Mouse (Mus musculus): ENCODE measurements at regions not wholly inside any gene's neighbourhood (a gene's known extent, or its start where the extent isn't known, plus 50 kb on each side); places are given as distances from the start of the nearest gene placed in this dataset.
A peak's percentile ranks its signal among the peaks of the same experiment; 100 is the strongest.

- Histone ChIP-seq H3K9ac (ENCODE audit: low read length) (no peak overlapping the region), H3K27ac (replicated peaks) (no peak overlapping the region), H3K36me3 (ENCODE audit: control insufficient read depth, insufficient read depth, low read length) (no peaks in the 10 kb centered on the region), H3K27me3 (ENCODE audit: control insufficient read depth, insufficient read depth, low read length) (no peaks in the 10 kb centered on the region), H3K9me3 (ENCODE audit: control insufficient read depth, low read length) (no peaks in the 10 kb centered on the region), H3K4me1 (replicated peaks; ENCODE audit: control insufficient read depth, insufficient read depth) (no peaks in the 10 kb centered on the region), H3K4me2 (replicated peaks; ENCODE audit: low read depth) (no peak overlapping the region), H3K4me3 (ENCODE audit: low read depth, low read length) (no peak overlapping the region)
- WGBS = 73% methylated on average over 17 of the region's 17 CpGs
- TF ChIP-seq CTCF (IDR thresholded peaks at IDR 0.05; ENCODE audit: low read depth) = no peak
- no peak for TF ChIP-seq EP300 (optimal IDR thresholded peaks at IDR 0.05)
- ATAC-seq (ENCODE audit: low FRiP score, low TSS enrichment) (no peak), DNase-seq (ENCODE audit: low spot score) (no peak)
These were observed 58.4 kb upstream of the Pced1b start for GRCm38 (mm10) chr15:97188545-97188944.

GRCm38 (mm10) chr15:97187831-97188230 lies 59.1 kb upstream of the Pced1b start:
- H3K4me1 ChIP-seq (replicated peaks; ENCODE audit: control insufficient read depth, insufficient read depth) = no peaks in the 10 kb centered on the region
- 32% methylated on average over 3 of the region's 3 CpGs for WGBS
- TF ChIP-seq CTCF (IDR thresholded peaks at IDR 0.05; ENCODE audit: low read depth) = peak; percentile 69
- no peak for TF ChIP-seq EP300 (optimal IDR thresholded peaks at IDR 0.05)
- H3K27me3 ChIP-seq (ENCODE audit: control insufficient read depth, insufficient read depth, low read length) = no peaks in the 10 kb centered on the region
- no peaks in the 10 kb centered on the region for H3K36me3 ChIP-seq (ENCODE audit: control insufficient read depth, insufficient read depth, low read length)
- no peak overlapping the region for H3K27ac ChIP-seq (replicated peaks)
- ATAC-seq (ENCODE audit: low FRiP score, low TSS enrichment) (no peak), DNase-seq (ENCODE audit: low spot score) (no peak)
- H3K4me3 ChIP-seq (ENCODE audit: low read depth, low read length) = no peak overlapping the region
- no peak overlapping the region for H3K4me2 ChIP-seq (replicated peaks; ENCODE audit: low read depth)
- no peaks in the 10 kb centered on the region for H3K9me3 ChIP-seq (ENCODE audit: control insufficient read depth, low read length)
- H3K9ac ChIP-seq (ENCODE audit: low read length) = no peak overlapping the region

GRCm38 (mm10) chr15:97186034-97186433 lies 60.9 kb upstream of the Pced1b start:
- no peak overlapping the region for H3K27ac ChIP-seq (replicated peaks)
- no peaks in the 10 kb centered on the region for H3K4me1 ChIP-seq (replicated peaks; ENCODE audit: control insufficient read depth, insufficient read depth)
- no peak overlapping the region for H3K4me3 ChIP-seq (ENCODE audit: low read depth, low read length)
- H3K4me2 ChIP-seq (replicated peaks; ENCODE audit: low read depth) = no peak overlapping the region
- no peaks in the 10 kb centered on the region for H3K9me3 ChIP-seq (ENCODE audit: control insufficient read depth, low read length)
- ATAC-seq (ENCODE audit: low FRiP score, low TSS enrichment) (no peak), DNase-seq (ENCODE audit: low spot score) (no peak)
- no peak overlapping the region for H3K9ac ChIP-seq (ENCODE audit: low read length)
- H3K27me3 ChIP-seq (ENCODE audit: control insufficient read depth, insufficient read depth, low read length) = no peaks in the 10 kb centered on the region
- no peaks in the 10 kb centered on the region for H3K36me3 ChIP-seq (ENCODE audit: control insufficient read depth, insufficient read depth, low read length)
- TF ChIP-seq CTCF (IDR thresholded peaks at IDR 0.05; ENCODE audit: low read depth) (peak; percentile 63), EP300 (optimal IDR thresholded peaks at IDR 0.05) (no peak)
- WGBS = 38% methylated on average over 8 of the region's 8 CpGs

DNA sequence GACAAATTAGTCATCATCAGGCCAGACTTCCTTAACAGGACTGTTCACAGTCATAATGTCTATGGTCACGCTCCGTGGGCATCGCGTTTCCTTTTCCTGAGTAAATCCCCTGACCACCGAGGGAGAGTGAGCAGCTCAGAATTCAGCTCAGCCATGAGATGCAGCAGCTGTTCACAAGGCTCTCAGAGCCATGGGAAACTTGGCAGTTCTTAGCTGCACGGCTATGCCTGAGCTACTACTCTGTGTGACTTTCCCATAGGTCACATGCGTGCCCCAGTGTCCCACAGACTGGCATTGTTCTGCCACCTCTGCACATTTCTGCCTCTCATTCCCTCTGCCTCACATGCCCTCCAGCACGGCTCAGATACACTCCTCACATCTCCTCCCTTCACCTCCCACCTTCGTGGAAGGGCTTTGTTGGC lies 64.3 kb upstream of the Pced1b start:
- no peak overlapping the region for H3K4me2 ChIP-seq (replicated peaks; ENCODE audit: low read depth)
- H3K9me3 ChIP-seq (ENCODE audit: control insufficient read depth, low read length) = no peaks in the 10 kb centered on the region
- DNase-seq (ENCODE audit: low spot score) (no peak), ATAC-seq (ENCODE audit: low FRiP score, low TSS enrichment) (0 out of 2 replicates have a peak, but pooled peaks have one; percentile 21)
- no peak overlapping the region for H3K27ac ChIP-seq (replicated peaks)
- no peaks in the 10 kb centered on the region for H3K4me1 ChIP-seq (replicated peaks; ENCODE audit: control insufficient read depth, insufficient read depth)
- no peaks in the 10 kb centered on the region for H3K36me3 ChIP-seq (ENCODE audit: control insufficient read depth, insufficient read depth, low read length)
- no peak overlapping the region for H3K9ac ChIP-seq (ENCODE audit: low read length)
- WGBS = 31% methylated on average over 9 of the region's 9 CpGs
- TF ChIP-seq EP300 (optimal IDR thresholded peaks at IDR 0.05) = no peak
- H3K4me3 ChIP-seq (ENCODE audit: low read depth, low read length) = no peak overlapping the region
- H3K27me3 ChIP-seq (ENCODE audit: control insufficient read depth, insufficient read depth, low read length) = no peaks in the 10 kb centered on the region

DNA sequence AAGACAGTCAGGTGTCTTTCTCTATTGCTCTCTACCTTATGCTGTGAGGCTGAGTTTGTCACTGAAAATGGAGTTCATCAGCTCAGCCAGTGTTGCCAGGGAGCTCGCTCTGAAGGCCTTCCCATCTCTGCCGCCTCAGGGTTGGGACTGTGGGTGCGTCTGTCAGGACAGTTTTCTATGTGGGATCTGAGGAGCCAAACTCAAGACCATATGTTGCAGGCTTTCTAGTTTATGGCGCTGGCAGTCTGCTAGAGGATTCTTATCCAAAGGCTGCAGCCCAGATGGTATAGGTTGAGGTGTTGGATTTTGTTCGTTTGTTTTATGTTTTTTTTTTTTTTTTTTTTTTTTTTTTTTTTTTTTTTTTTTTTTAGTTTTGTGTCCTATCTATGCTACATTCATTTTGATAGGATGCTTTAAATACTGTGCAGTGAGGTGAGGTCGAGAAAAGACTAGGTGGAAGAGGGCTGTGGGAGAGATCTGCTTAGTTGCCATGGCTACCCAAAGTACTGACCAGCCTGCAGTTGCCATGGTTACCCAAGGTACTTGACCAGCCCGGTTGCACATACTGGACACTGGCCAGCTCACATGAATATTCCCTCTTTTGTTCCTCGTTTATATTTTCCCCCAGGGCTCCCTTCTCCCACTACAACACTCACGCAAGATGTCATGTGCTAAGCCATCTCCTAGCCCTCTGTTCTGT lies 65.8 kb upstream of the Pced1b start:
- no peaks in the 10 kb centered on the region for H3K9me3 ChIP-seq (ENCODE audit: control insufficient read depth, low read length)
- no peak overlapping the region for H3K4me2 ChIP-seq (replicated peaks; ENCODE audit: low read depth)
- H3K27me3 ChIP-seq (ENCODE audit: control insufficient read depth, insufficient read depth, low read length) = no peaks in the 10 kb centered on the region
- H3K4me1 ChIP-seq (replicated peaks; ENCODE audit: control insufficient read depth, insufficient read depth) = no peaks in the 10 kb centered on the region
- H3K27ac ChIP-seq (replicated peaks) = no peak overlapping the region
- TF ChIP-seq CTCF (IDR thresholded peaks at IDR 0.05; ENCODE audit: low read depth) (no peak), EP300 (optimal IDR thresholded peaks at IDR 0.05) (no peak)
- H3K9ac ChIP-seq (ENCODE audit: low read length) = no peak overlapping the region
- no peak for DNase-seq (ENCODE audit: low spot score)
- WGBS = 67% methylated on average over 9 of the region's 9 CpGs
- H3K36me3 ChIP-seq (ENCODE audit: control insufficient read depth, insufficient read depth, low read length) = no peaks in the 10 kb centered on the region
- no peak overlapping the region for H3K4me3 ChIP-seq (ENCODE audit: low read depth, low read length)
- no peak for ATAC-seq (ENCODE audit: low FRiP score, low TSS enrichment)

DNA sequence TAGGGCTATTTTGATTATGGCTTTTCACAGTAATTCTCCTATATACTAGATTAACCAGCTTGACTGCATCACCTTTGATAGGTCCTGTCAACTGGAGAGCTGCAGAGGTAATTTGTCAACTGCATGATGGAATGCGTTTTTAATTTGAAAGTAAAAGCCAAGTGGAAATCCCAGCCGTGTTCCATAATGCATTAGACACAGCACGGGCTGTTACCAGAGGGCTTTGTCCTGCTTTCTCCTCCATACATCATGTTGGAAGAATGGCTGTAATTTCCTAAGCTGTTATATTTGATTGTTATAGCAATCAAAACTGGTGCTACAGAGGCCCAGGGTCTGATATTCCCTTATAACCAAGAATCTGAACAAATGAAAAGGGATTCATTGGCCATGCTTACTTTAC lies 68.6 kb upstream of the Pced1b start:
- DNase-seq (ENCODE audit: low spot score) (no peak), ATAC-seq (ENCODE audit: low FRiP score, low TSS enrichment) (no peak)
- WGBS = 31% methylated on average over 3 of the region's 3 CpGs
- TF ChIP-seq EP300 (optimal IDR thresholded peaks at IDR 0.05) (no peak), CTCF (IDR thresholded peaks at IDR 0.05; ENCODE audit: low read depth) (no peak)
- H3K4me1 ChIP-seq (replicated peaks; ENCODE audit: control insufficient read depth, insufficient read depth) = no peaks in the 10 kb centered on the region
- no peak overlapping the region for H3K27ac ChIP-seq (replicated peaks)
- H3K27me3 ChIP-seq (ENCODE audit: control insufficient read depth, insufficient read depth, low read length) = no peaks in the 10 kb centered on the region
- H3K4me3 ChIP-seq (ENCODE audit: low read depth, low read length) = no peak overlapping the region
- H3K4me2 ChIP-seq (replicated peaks; ENCODE audit: low read depth) = no peak overlapping the region
- no peak overlapping the region for H3K9ac ChIP-seq (ENCODE audit: low read length)
- H3K9me3 ChIP-seq (ENCODE audit: control insufficient read depth, low read length) = no peaks in the 10 kb centered on the region
- no peaks in the 10 kb centered on the region for H3K36me3 ChIP-seq (ENCODE audit: control insufficient read depth, insufficient read depth, low read length)

All from stomach, postnatal 0 days (tissue).